Mouse (Mus musculus) heart, embryonic 11.5 days (tissue): ENCODE measurements around the gene Myo1f. TPM values are rescaled to one million over a fixed set of nuclear protein-coding genes. Genes with fewer than 3 reads are reported as not detected.
A peak's percentile ranks its signal among the peaks of the same experiment; 100 is the strongest.

Experiments used
- ATAC-seq: fragments of 200-750 bp; cut with Nextera tagmentation; replicated peaks from 2 replicates; pipeline ENCODE4 v1.8.0; 2017; ENCODE audit warnings: moderate library complexity; ENCODE audit not compliant: insufficient number of reproducible peaks, low FRiP score, low TSS enrichment
- H3K27ac ChIP-seq: fragments of 300-500 bp; sonication (generic); 2 replicates; pipeline ENCODE4 v1.5.1; 2014; ENCODE audit warnings: mild to moderate bottlenecking, low read depth, low read length
- H3K27me3 ChIP-seq: fragments of 300-500 bp; sonication (generic); 2 replicates; pipeline ENCODE4 v1.6.1; 2014; ENCODE audit warnings: mild to moderate bottlenecking, low read length, mixed read lengths; ENCODE audit not compliant: control insufficient read depth, insufficient read depth
- H3K36me3 ChIP-seq: fragments of 300-500 bp; sonication (generic); 2 replicates; pipeline ENCODE4 v1.6.1; 2014; ENCODE audit warnings: mild to moderate bottlenecking, low read length, moderate library complexity, mixed read lengths; ENCODE audit not compliant: control insufficient read depth, insufficient read depth
- H3K4me1 ChIP-seq: fragments of 300-500 bp; sonication (generic); 2 replicates; pipeline ENCODE4 v1.6.1; 2014; ENCODE audit warnings: low read length; ENCODE audit not compliant: control insufficient read depth, insufficient read depth
- H3K4me2 ChIP-seq: fragments of 300-500 bp; sonication (generic); 2 replicates; pipeline ENCODE4 v1.6.1; 2014; ENCODE audit warnings: mild to moderate bottlenecking, moderate library complexity
- H3K4me3 ChIP-seq: fragments of 300-500 bp; sonication (generic); 2 replicates; pipeline ENCODE4 v1.5.1; 2014; ENCODE audit warnings: low read depth, low read length
- H3K9ac ChIP-seq: fragments of 300-500 bp; sonication (generic); 2 replicates; pipeline ENCODE4 v1.6.1; 2014; ENCODE audit warnings: mild to moderate bottlenecking, low read depth, low read length, moderate library complexity
- H3K9me3 ChIP-seq: fragments of 300-500 bp; sonication (generic); replicated peaks from 2 replicates; pipeline ENCODE4 v1.6.1; 2016; ENCODE audit warnings: low read length; ENCODE audit not compliant: control insufficient read depth
- WGBS: fragments of 180-500 bp; shearing (Covaris S2); extraction: QIAGEN DNeasy Blood & Tissue Kit; methylation state at CpG from one replicate; pipeline ENCODE4 v1.1.7; 2014; ENCODE audit not compliant: insufficient replicate concordance; 5-methylcytosine and 5-hydroxymethylcytosine counted together
- polyA plus RNA-seq: library from polyadenylated mRNA; unstranded; fragments of >200 nt; fragmentation: Nextera tagmentation; extraction: Ambion mirVana; gene quantifications from 2 replicates; pipeline ENCODE4 v1.2.1, GENCODE M21; 2014

Myo1f gene
- polyA plus RNA-seq, 1 experiment from 2014 or later: 1.0 TPM

- Histone ChIP-seq H3K4me2 (no peak overlapping the region), H3K9ac (no peak overlapping the region), H3K4me3 (no peak overlapping the region), H3K9me3 (no peaks in the 10 kb centered on the region), H3K27me3 (no peaks in the 10 kb centered on the region), H3K27ac (no peak overlapping the region), H3K36me3 (peaks cover 57% of the 10 kb centered on the region), H3K4me1 (no peaks in the 10 kb centered on the region)
- 97% methylated on average over 34 of the region's 34 CpGs for WGBS
- ATAC-seq: peak; percentile 36
These were observed 94.4 kb downstream of the Myo1f start for GRCm38 (mm10) chr17:33649781-33650475.

Other genes with a start within 250 kb of the Myo1f start
- 7.8 and 10.8 TPM in 2 replicates for gene Zfp81, start 196.8 kb upstream of the Myo1f start, polyA plus RNA-seq
- gene Zfp101, start 161.1 kb upstream of the Myo1f start, polyA plus RNA-seq: 10.1 and 10.4 TPM in 2 replicates
- not detected in 2 replicates for gene Actl9, start 122.8 kb upstream of the Myo1f start, polyA plus RNA-seq
- 36.4 and 41.9 TPM in 2 replicates for gene Adamts10, start 31.5 kb upstream of the Myo1f start, polyA plus RNA-seq
- 56.4 and 59.9 TPM in 2 replicates for gene Zfp414, start 73.4 kb downstream of the Myo1f start, polyA plus RNA-seq
- 0.43 and 0.62 TPM in 2 replicates for gene Pram1, start 82.3 kb downstream of the Myo1f start, polyA plus RNA-seq
- gene Hnrnpm, start 131.2 kb downstream of the Myo1f start, polyA plus RNA-seq: 278 and 323 TPM in 2 replicates
- 73.6 and 83.2 TPM in 2 replicates for gene March2, start 163.0 kb downstream of the Myo1f start, polyA plus RNA-seq
- gene Rab11b, start 204.8 kb downstream of the Myo1f start, polyA plus RNA-seq: 254 and 285 TPM in 2 replicates
- 7.6 and 10.5 TPM in 2 replicates for gene Angptl4, start 226.1 kb downstream of the Myo1f start, polyA plus RNA-seq